ENCODE assay signal across 17 mouse cellular contexts in genomic region chr8:41551925-41552414, GRCm38 (mm10).
"Had no signal": no experiment of that assay in that cellular context is flagged by ENCODE, and none has a peak within 500 bp of the region (broad histone marks: within the 10 kb centered on the region; RNA-seq: fewer than 3 reads in every experiment).

No protein-coding gene starts in this region.

- DNase-seq: kidney, adult 18-20 months; kidney, postnatal 25 days; liver, embryonic 13.5 days; liver, postnatal 0 days; lung, postnatal 14 days; retina, postnatal 1 day; right cerebral cortex, postnatal 14 days; thymus, adult 2 months; thymus, postnatal 25 days had no signal

- H3K9me3 ChIP-seq: intestine, embryonic 15.5 days; limb, embryonic 15.5 days; liver, embryonic 13.5 days; lung, embryonic 15.5 days; midbrain, embryonic 12.5 days; neural tube, embryonic 13.5 days; stomach, embryonic 15.5 days had no signal

- H3K27me3 ChIP-seq: intestine, embryonic 15.5 days; limb, embryonic 15.5 days; liver, embryonic 13.5 days; lung, embryonic 15.5 days; midbrain, embryonic 12.5 days; neural tube, embryonic 13.5 days; stomach, embryonic 15.5 days had no signal

- H3K36me3 ChIP-seq: intestine, embryonic 15.5 days; limb, embryonic 15.5 days; liver, embryonic 13.5 days; lung, embryonic 15.5 days; midbrain, embryonic 12.5 days; neural tube, embryonic 13.5 days; stomach, embryonic 15.5 days had no signal

- H3K4me3 ChIP-seq: intestine, embryonic 15.5 days; left cerebral cortex, adult 2 months; limb, embryonic 15.5 days; liver, embryonic 13.5 days; lung, embryonic 15.5 days; midbrain, embryonic 12.5 days; neural tube, embryonic 13.5 days; stomach, embryonic 15.5 days had no signal

- ATAC-seq: intestine, embryonic 15.5 days; liver, postnatal 0 days; midbrain, embryonic 16.5 days had no signal

- H3K27ac ChIP-seq: intestine, embryonic 15.5 days; left cerebral cortex, adult 2 months; limb, embryonic 15.5 days; liver, embryonic 13.5 days; lung, embryonic 15.5 days; midbrain, embryonic 12.5 days; neural tube, embryonic 13.5 days; stomach, embryonic 15.5 days had no signal

- H3K4me2 ChIP-seq: intestine, embryonic 15.5 days; limb, embryonic 15.5 days; liver, embryonic 13.5 days; lung, embryonic 15.5 days; midbrain, embryonic 12.5 days; neural tube, embryonic 13.5 days; stomach, embryonic 15.5 days had no signal

- H3K9ac ChIP-seq: intestine, embryonic 15.5 days; limb, embryonic 15.5 days; liver, embryonic 13.5 days; liver, postnatal 0 days; lung, embryonic 15.5 days; midbrain, embryonic 12.5 days; neural tube, embryonic 13.5 days; stomach, embryonic 15.5 days had no signal

- H3K4me1 ChIP-seq: liver, embryonic 13.5 days; midbrain, embryonic 12.5 days; stomach, embryonic 15.5 days had no signal
